Mouse (Mus musculus) skeletal muscle tissue, adult 2 months (tissue): ENCODE data around the gene Slco6d1.
"Not testable (repeated sequence)": the region's sequence is repeated elsewhere in the genome, so short reads cannot be mapped to it uniquely, and the experiment has no call there.

Source experiments
- DNase-seq: peaks from one replicate; pipeline ENCODE4 v3.0.0-alpha.2; 2012; ENCODE audit warnings: low read depth, low spot score

Slco6d1 gene

GRCm38 (mm10) chr1:98420824-98421223 is at the start of gene Slco6d1:
Slco6d1 (plus strand) TSS chr1:98421124.
- no peak for DNase-seq

GRCm38 (mm10) chr1:98392001-98392400 is 28.9 kb upstream of the Slco6d1 start:
- no peak for DNase-seq

GRCm38 (mm10) chr1:98447929-98448328 is 27.0 kb downstream of the Slco6d1 start:
- DNase-seq: no peak

- DNase-seq: not testable (repeated sequence)
Measured at GRCm38 (mm10) chr1:98459224-98459623, 38.3 kb downstream of the Slco6d1 start.

- DNase-seq: not testable (repeated sequence)
Measured at GRCm38 (mm10) chr1:98476381-98476780, 55.5 kb downstream of the Slco6d1 start.

GRCm38 (mm10) chr1:98479243-98479642 is 58.3 kb downstream of the Slco6d1 start:
- DNase-seq: no peak

- DNase-seq: no peak
Measured at GRCm38 (mm10) chr1:98505982-98506381, 85.1 kb downstream of the Slco6d1 start.

- no peak for DNase-seq
Measured at GRCm38 (mm10) chr1:98522977-98523376, 102.1 kb downstream of the Slco6d1 start.

- DNase-seq: no peak
Measured at GRCm38 (mm10) chr1:98523537-98523936, 102.6 kb downstream of the Slco6d1 start.

GRCm38 (mm10) chr1:98528368-98528767 is 107.4 kb downstream of the Slco6d1 start:
- not testable (repeated sequence) for DNase-seq

- DNase-seq: no peak
Measured at GRCm38 (mm10) chr1:98545372-98545771, 124.4 kb downstream of the Slco6d1 start.

GRCm38 (mm10) chr1:98554388-98554787 is 133.5 kb downstream of the Slco6d1 start:
- no peak for DNase-seq

GRCm38 (mm10) chr1:98565701-98566100 is 144.8 kb downstream of the Slco6d1 start:
- DNase-seq: no peak
